21 mouse cellular contexts compared by ENCODE assay signal in genomic region chr6:99436371-99436770, GRCm38 (mm10).
DNase-seq lines count a peak whose midpoint lies in the region; ATAC-seq and TF ChIP-seq lines count a peak whose summit lies in the region.
"Had no signal": no experiment of that assay in that cellular context is flagged by ENCODE, and none has a peak within 500 bp of the region (broad histone marks: within the 10 kb centered on the region; RNA-seq: fewer than 3 reads in every experiment).

No protein-coding gene starts in this region.

- no peak overlapping the region for H3K27ac ChIP-seq in heart, embryonic 12.5 days (ENCODE audit: poor library complexity, severe bottlenecking)
- no peak overlapping the region for H3K27ac ChIP-seq in MEL (ENCODE audit: control insufficient read depth, low read depth, low read length)
- peak overlapping the region; percentile 72 for H3K27ac ChIP-seq in embryonic fibroblast, embryonic 13.5 days (ENCODE audit: insufficient read depth, low read length)
- no peak overlapping the region for H3K27ac ChIP-seq in liver, embryonic 12.5 days
- H3K27ac ChIP-seq: heart, embryonic 10.5 days; hindbrain, embryonic 14.5 days; intestine, embryonic 15.5 days; kidney, embryonic 15.5 days; liver, embryonic 14.5 days had no signal

- H3K4me2 ChIP-seq in heart, embryonic 12.5 days: no peak overlapping the region
- H3K4me2 ChIP-seq in liver, embryonic 12.5 days: no peak overlapping the region
- H3K4me2 ChIP-seq: hindbrain, embryonic 14.5 days; intestine, embryonic 15.5 days; kidney, embryonic 15.5 days had no signal

- ATAC-seq in heart, embryonic 12.5 days (ENCODE audit: insufficient number of reproducible peaks, low FRiP score): no peak
- no peak for ATAC-seq in liver, embryonic 12.5 days
- ATAC-seq: forebrain, postnatal 0 days; intestine, embryonic 15.5 days had no signal

- TF ChIP-seq CTCF in MEL (IDR thresholded peaks at IDR 0.05 in 2 of 3, conservative IDR thresholded peaks at IDR 0.05 in 1 of 3; ENCODE audit: control insufficient read depth in 1 of 3, insufficient read depth in 1 of 3, low read depth in 2 of 3, low read length in 3 of 3, poor library complexity in 1 of 3, severe bottlenecking in 1 of 3): no peak
- no peak for TF ChIP-seq CTCF in embryonic fibroblast, embryonic 13.5 days (IDR thresholded peaks at IDR 0.05; ENCODE audit: borderline replicate concordance, insufficient read depth, low read length)

- TF ChIP-seq RAD21 in MEL (IDR thresholded peaks at IDR 0.05; ENCODE audit: low read depth, low read length): no peak

- H3K9me3 ChIP-seq in heart, embryonic 12.5 days (replicated peaks): no peaks in the 10 kb centered on the region
- H3K9me3 ChIP-seq in MEL (replicated peaks; ENCODE audit: insufficient read depth, low read length): no peaks in the 10 kb centered on the region
- no peaks in the 10 kb centered on the region for H3K9me3 ChIP-seq in liver, embryonic 12.5 days (replicated peaks)
- H3K9me3 ChIP-seq: heart, embryonic 10.5 days; intestine, embryonic 15.5 days; kidney, embryonic 15.5 days had no signal

- no peaks in the 10 kb centered on the region for H3K27me3 ChIP-seq in heart, embryonic 12.5 days (replicated peaks)
- H3K27me3 ChIP-seq in MEL (ENCODE audit: control insufficient read depth in 1 of 2, insufficient read depth in 2 of 2, low read length in 2 of 2): no peaks in the 10 kb centered on the region
- no peaks in the 10 kb centered on the region for H3K27me3 ChIP-seq in liver, embryonic 12.5 days (replicated peaks)
- H3K27me3 ChIP-seq: intestine, embryonic 15.5 days; kidney, embryonic 15.5 days had no signal

- no peak for TF ChIP-seq POLR2A in MEL (IDR thresholded peaks at IDR 0.05; ENCODE audit: control insufficient read depth in 1 of 2, insufficient read depth in 1 of 2, low read depth in 1 of 2, low read length in 2 of 2, poor library complexity in 1 of 2)
- no peak for TF ChIP-seq POLR2A in embryonic fibroblast, embryonic 13.5 days (IDR thresholded peaks at IDR 0.05; ENCODE audit: low read depth, low read length)

- no peak overlapping the region for H3K4me3 ChIP-seq in heart, embryonic 12.5 days
- no peak overlapping the region for H3K4me3 ChIP-seq in MEL (ENCODE audit: control insufficient read depth in 1 of 2, insufficient read depth in 1 of 2, low read depth in 2 of 2, low read length in 2 of 2)
- no peak overlapping the region for H3K4me3 ChIP-seq in embryonic fibroblast, embryonic 13.5 days (ENCODE audit: insufficient read depth, low read length)
- no peak overlapping the region for H3K4me3 ChIP-seq in liver, embryonic 12.5 days
- H3K4me3 ChIP-seq: erythroblast, embryonic 14.5 days; heart, embryonic 10.5 days; intestine, embryonic 15.5 days; kidney, embryonic 15.5 days had no signal

- TF ChIP-seq EP300 in MEL (IDR thresholded peaks at IDR 0.05; ENCODE audit: low read depth in 1 of 2, low read length in 2 of 2): no peak

- no peak overlapping the region for H3K9ac ChIP-seq in heart, embryonic 12.5 days
- no peak overlapping the region for H3K9ac ChIP-seq in MEL (ENCODE audit: control insufficient read depth, low read depth, low read length, poor library complexity, severe bottlenecking)
- H3K9ac ChIP-seq in liver, embryonic 12.5 days: no peak overlapping the region
- H3K9ac ChIP-seq: forebrain, postnatal 0 days; hindbrain, embryonic 14.5 days; intestine, embryonic 15.5 days; kidney, embryonic 15.5 days; liver, embryonic 14.5 days had no signal

- 72% methylated on average over 6 of the region's 6 CpGs for WGBS in heart, embryonic 12.5 days
- WGBS in liver, embryonic 12.5 days (ENCODE audit: insufficient replicate concordance): 78% methylated on average over 6 of the region's 6 CpGs

- peak; percentile 92 for DNase-seq in heart, adult 11 months
- DNase-seq in MEL (ENCODE audit: low read depth, low spot score): peak; percentile 11
- peak; percentile 62 to 66 for DNase-seq in monocyte, adult 2 months (ENCODE audit: low read depth in 1 of 2, low spot score in 2 of 2)
- no peak for DNase-seq in frontal cortex, adult 2 months (ENCODE audit: extremely low spot score in 1 of 2, low spot score in 1 of 2)
- DNase-seq in MN1 (ENCODE audit: low spot score): no peak
- DNase-seq: cerebellum, postnatal 14 days; forebrain, postnatal 0 days; heart, postnatal 14 days; lung, postnatal 10 days; midbrain, embryonic 14.5 days; right cerebral cortex, adult 18-20 months; thymus, adult 18-20 months had no signal

- H3K4me1 ChIP-seq in heart, embryonic 12.5 days (replicated peaks): peaks cover 29% of the 10 kb centered on the region
- H3K4me1 ChIP-seq in MEL (ENCODE audit: control insufficient read depth in 1 of 2, insufficient read depth in 2 of 2, low read length in 2 of 2): no peaks in the 10 kb centered on the region
- peaks cover 14% of the 10 kb centered on the region for H3K4me1 ChIP-seq in embryonic fibroblast, embryonic 13.5 days (ENCODE audit: control insufficient read depth, insufficient read depth, low read length)
- peaks cover 23% of the 10 kb centered on the region; the same call in 1 of the 2 replicates for H3K4me1 ChIP-seq in liver, embryonic 12.5 days

- H3K36me3 ChIP-seq in heart, embryonic 12.5 days: peaks cover 12% of the 10 kb centered on the region; the same call in 1 of the 2 replicates
- H3K36me3 ChIP-seq in MEL (ENCODE audit: control insufficient read depth in 1 of 2, insufficient read depth in 2 of 2, low read length in 2 of 2): no peaks in the 10 kb centered on the region
- H3K36me3 ChIP-seq in liver, embryonic 12.5 days: peaks cover 15% of the 10 kb centered on the region; the same call in 1 of the 2 replicates
- H3K36me3 ChIP-seq: intestine, embryonic 15.5 days had no signal

- no peaks in the 10 kb centered on the region for H3K79me2 ChIP-seq in MEL (ENCODE audit: control insufficient read depth, insufficient read depth, low read length, poor library complexity)

TF ChIP-seq in MEL, 35 proteins besides CTCF, POLR2A, EP300 and RAD21:
- no peak for TF ChIP-seq ETS1 (IDR thresholded peaks at IDR 0.05; ENCODE audit: low read depth, low read length)
- no peak for TF ChIP-seq GATA1 (IDR thresholded peaks at IDR 0.05; ENCODE audit: low read depth, low read length)
- no peak for TF ChIP-seq SMC3 (IDR thresholded peaks at IDR 0.05; ENCODE audit: low read depth, low read length)
- TF ChIP-seq MXI1 (IDR thresholded peaks at IDR 0.05; ENCODE audit: low read depth, low read length): no peak
- TF ChIP-seq MAX (IDR thresholded peaks at IDR 0.05; ENCODE audit: low read length): no peak
- no peak for TF ChIP-seq MEF2A (IDR thresholded peaks at IDR 0.05; ENCODE audit: extremely low read depth, insufficient replicate concordance, low read depth, low read length, poor library complexity, severe bottlenecking)
- TF ChIP-seq MAFK (IDR thresholded peaks at IDR 0.05; ENCODE audit: borderline replicate concordance, low read depth, low read length): no peak
- no peak for TF ChIP-seq TCF12 (IDR thresholded peaks at IDR 0.05; ENCODE audit: low read depth, low read length)
- TF ChIP-seq KAT2A (conservative IDR thresholded peaks at IDR 0.05; ENCODE audit: low read depth, low read length): no peak
- TF ChIP-seq MYB (IDR thresholded peaks at IDR 0.05; ENCODE audit: low read depth, low read length): no peak
- no peak for TF ChIP-seq ZKSCAN1 (IDR thresholded peaks at IDR 0.05; ENCODE audit: low read depth, low read length)
- TF ChIP-seq ZC3H11A (IDR thresholded peaks at IDR 0.05; ENCODE audit: low read depth, low read length): no peak
- TF ChIP-seq E2F4 (IDR thresholded peaks at IDR 0.05; ENCODE audit: borderline replicate concordance, low read depth, low read length): no peak
- TF ChIP-seq JUND (IDR thresholded peaks at IDR 0.05; ENCODE audit: low read depth, low read length): no peak
- no peak for TF ChIP-seq SIN3A (IDR thresholded peaks at IDR 0.05; ENCODE audit: low read length)
- no peak for TF ChIP-seq HCFC1 (IDR thresholded peaks at IDR 0.05; ENCODE audit: low read depth, low read length)
- no peak for TF ChIP-seq ZMIZ1 (IDR thresholded peaks at IDR 0.05; ENCODE audit: low read depth, low read length)
TF ChIP-seq in MEL: peak in this region for 0.

Comparison
In these comparisons a context has a peak if more than half of its experiments do, and no peak if none do; other contexts are left out.
1. DNase-seq: peak in heart, adult 11 months (single experiment), MEL (single experiment) and monocyte, adult 2 months (2 of 2); none in frontal cortex, adult 2 months (0 of 2) and MN1 (single experiment).